Mouse (Mus musculus) forebrain, postnatal 0 days (tissue): ENCODE data around the gene Utp11. TPM values are rescaled to one million over a fixed set of nuclear protein-coding genes. Genes with fewer than 3 reads are reported as not detected.

Source experiments
- ATAC-seq: fragments of 200-750 bp; cut with Nextera tagmentation; 2 replicates; pipeline ENCODE4 v1.8.0; 2017; ENCODE audit warnings: mild to moderate bottlenecking, moderate library complexity
- DNase-seq: peaks from one replicate; pipeline ENCODE4 v3.0.0-alpha.2; 2015
- H3K27ac ChIP-seq: fragments of 300-500 bp; sonication (generic); 2 replicates; pipeline ENCODE4 v1.5.1; 2014; ENCODE audit warnings: low read depth, mild to moderate bottlenecking, antibody characterized with exemption, low read length, moderate library complexity, mixed read lengths
- H3K27me3 ChIP-seq: fragments of 300-500 bp; sonication (generic); 2 replicates; pipeline ENCODE4 v1.6.1; 2014; ENCODE audit warnings: mild to moderate bottlenecking, low read length, mixed read lengths; ENCODE audit not compliant: insufficient read depth
- H3K36me3 ChIP-seq: fragments of 300-500 bp; sonication (generic); 2 replicates; pipeline ENCODE4 v1.6.1; 2014; ENCODE audit warnings: mild to moderate bottlenecking, moderate library complexity; ENCODE audit not compliant: insufficient read depth
- H3K4me1 ChIP-seq: fragments of 300-500 bp; sonication (generic); 2 replicates; pipeline ENCODE4 v1.6.1; 2014; ENCODE audit warnings: antibody characterized with exemption; ENCODE audit not compliant: insufficient read depth
- H3K4me2 ChIP-seq: fragments of 300-500 bp; sonication (generic); 2 replicates; pipeline ENCODE4 v1.6.1; 2014; ENCODE audit warnings: low read depth, mild to moderate bottlenecking, moderate library complexity
- H3K4me3 ChIP-seq: fragments of 300-500 bp; sonication (generic); 2 replicates; pipeline ENCODE4 v1.5.1; 2014; ENCODE audit warnings: low read depth, low read length, mixed read lengths
- H3K9ac ChIP-seq: fragments of 300-500 bp; sonication (generic); 2 replicates; pipeline ENCODE4 v1.6.1; 2014; ENCODE audit warnings: mild to moderate bottlenecking
- H3K9me3 ChIP-seq: fragments of 300-500 bp; sonication (generic); 2 replicates; pipeline ENCODE4 v1.6.1; 2016; ENCODE audit warnings: low read length
- CTCF ChIP-seq: sonication (generic); IDR thresholded peaks from 2 replicates; pipeline ENCODE4 v1.5.1; 2016; ENCODE audit warnings: antibody characterized with exemption, control low read depth, low read depth
- WGBS: fragments of 180-500 bp; shearing (Covaris S2); extraction: QIAGEN DNeasy Blood & Tissue Kit; methylation state at CpG from one replicate; pipeline ENCODE4 v1.1.7; 2014; 5-methylcytosine and 5-hydroxymethylcytosine counted together
- polyA plus RNA-seq: library from polyadenylated mRNA; unstranded; fragments of >200 nt; fragmentation: Nextera tagmentation; extraction: Ambion mirVana; gene quantifications from 2 replicates; pipeline ENCODE4 v1.2.1, GENCODE M21; 2015
- total RNA-seq: library from RNA; depleted of rRNA; stranded (reverse); fragments of >200 nt; gene quantifications from 2 replicates; pipeline ENCODE4 v1.2.3, GENCODE M21; 2014

The Utp11 gene
- total and polyA plus RNA-seq, 2 experiments from 2014 or later = 14.2 to 33.0 TPM

GRCm38 (mm10) chr4:124671583-124671982, 21.8 kb downstream of the Utp11 start:
- H3K9me3 ChIP-seq = no peaks in the 10 kb centered on the region
- no peak overlapping the region for H3K27ac ChIP-seq
- 39% methylated on average over 7 of the region's 7 CpGs for whole genome bisulfite sequencing
- 0 out of 2 replicates have a peak, but pooled peaks cover 5% of the 10 kb centered on the region for H3K27me3 ChIP-seq
- TF ChIP-seq CTCF = no peak
- peaks cover 19% of the 10 kb centered on the region for H3K4me1 ChIP-seq
- DNase-seq (no peak), ATAC-seq (no peak)
- 0 out of 2 replicates have a peak, but pooled peaks cover 5% of the 10 kb centered on the region for H3K36me3 ChIP-seq
- H3K9ac ChIP-seq = no peak overlapping the region
- 0 out of 2 replicates have a peak overlapping the region, but pooled peaks have one; percentile 61 for H3K4me2 ChIP-seq
- H3K4me3 ChIP-seq = no peak overlapping the region

GRCm38 (mm10) chr4:124670232-124670631, 23.2 kb downstream of the Utp11 start:
- H3K27ac ChIP-seq = no peak overlapping the region
- peaks cover 19% of the 10 kb centered on the region for H3K4me1 ChIP-seq
- no peak overlapping the region for H3K9ac ChIP-seq
- DNase-seq (no peak), ATAC-seq (no peak)
- H3K9me3 ChIP-seq = no peaks in the 10 kb centered on the region
- TF ChIP-seq CTCF = no peak
- WGBS = 66% methylated on average over 8 of the region's 8 CpGs
- no peaks in the 10 kb centered on the region for H3K36me3 ChIP-seq
- no peak overlapping the region for H3K4me2 ChIP-seq
- no peak overlapping the region for H3K4me3 ChIP-seq
- H3K27me3 ChIP-seq = 0 out of 2 replicates have a peak, but pooled peaks cover 5% of the 10 kb centered on the region

GRCm38 (mm10) chr4:124668078-124668477, 25.3 kb downstream of the Utp11 start:
- Histone ChIP-seq H3K4me3 (no peak overlapping the region), H3K4me1 (peaks cover 19% of the 10 kb centered on the region), H3K36me3 (no peaks in the 10 kb centered on the region), H3K9me3 (no peaks in the 10 kb centered on the region), H3K27me3 (no peaks in the 10 kb centered on the region), H3K4me2 (no peak overlapping the region), H3K9ac (no peak overlapping the region), H3K27ac (no peak overlapping the region)
- 16% methylated on average over 8 of the region's 8 CpGs for WGBS
- no peak for DNase-seq
- no peak for TF ChIP-seq CTCF
- ATAC-seq = peak; percentile 24; the same call in 1 of the 2 replicates

GRCm38 (mm10) chr4:124667476-124668033, 25.8 kb downstream of the Utp11 start:
- Histone ChIP-seq H3K9me3 (no peaks in the 10 kb centered on the region), H3K27me3 (no peaks in the 10 kb centered on the region), H3K4me3 (no peak overlapping the region), H3K27ac (no peak overlapping the region), H3K4me2 (no peak overlapping the region), H3K4me1 (peaks cover 14% of the 10 kb centered on the region), H3K36me3 (no peaks in the 10 kb centered on the region), H3K9ac (no peak overlapping the region)
- TF ChIP-seq CTCF = no peak
- DNase-seq (no peak), ATAC-seq (no peak)
- 35% methylated on average over 14 of the region's 14 CpGs for WGBS

DNA sequence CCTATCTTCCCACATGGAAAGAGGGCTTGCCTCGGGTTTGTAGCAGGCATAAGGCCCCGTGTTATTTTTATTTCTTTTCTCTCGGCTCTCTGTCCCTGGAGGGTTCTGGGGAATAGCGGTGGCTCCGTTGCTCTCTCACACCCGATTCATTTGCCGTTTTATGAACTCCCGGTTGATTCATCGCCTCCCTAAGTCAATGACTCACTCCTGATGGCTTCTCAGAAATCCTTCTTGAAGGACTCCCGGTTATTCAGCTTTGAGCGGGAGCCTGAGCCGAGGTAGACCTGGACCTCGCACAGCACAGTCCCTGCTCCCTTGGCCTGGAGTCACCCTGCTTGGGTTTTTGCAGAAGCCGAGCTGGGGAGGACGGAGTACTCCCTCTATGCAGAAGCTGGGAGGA, 28.8 kb downstream of the Utp11 start:
- Histone ChIP-seq H3K9me3 (no peaks in the 10 kb centered on the region), H3K9ac (no peak overlapping the region), H3K4me2 (peak overlapping the region; percentile 34), H3K36me3 (no peaks in the 10 kb centered on the region), H3K27ac (peak overlapping the region; percentile 57; the same call in 1 of the 2 replicates), H3K4me3 (no peak overlapping the region), H3K4me1 (peaks cover 4% of the 10 kb centered on the region), H3K27me3 (peaks cover 4% of the 10 kb centered on the region)
- DNase-seq (peak; percentile 35), ATAC-seq (peak; percentile 34)
- 44% methylated on average over 15 of the region's 15 CpGs for WGBS
- no peak for TF ChIP-seq CTCF

GRCm38 (mm10) chr4:124664185-124664584, 29.2 kb downstream of the Utp11 start:
- peak; percentile 39 for ATAC-seq
- Histone ChIP-seq H3K4me2 (peak overlapping the region; percentile 34), H3K27ac (peak overlapping the region; percentile 57; the same call in 1 of the 2 replicates), H3K9me3 (no peaks in the 10 kb centered on the region), H3K36me3 (no peaks in the 10 kb centered on the region), H3K4me1 (peaks cover 4% of the 10 kb centered on the region), H3K4me3 (no peak overlapping the region), H3K9ac (no peak overlapping the region), H3K27me3 (peaks cover 4% of the 10 kb centered on the region)
- no peak for TF ChIP-seq CTCF
- 22% methylated on average over 9 of the region's 9 CpGs for WGBS
- DNase-seq = peak; percentile 42

DNA sequence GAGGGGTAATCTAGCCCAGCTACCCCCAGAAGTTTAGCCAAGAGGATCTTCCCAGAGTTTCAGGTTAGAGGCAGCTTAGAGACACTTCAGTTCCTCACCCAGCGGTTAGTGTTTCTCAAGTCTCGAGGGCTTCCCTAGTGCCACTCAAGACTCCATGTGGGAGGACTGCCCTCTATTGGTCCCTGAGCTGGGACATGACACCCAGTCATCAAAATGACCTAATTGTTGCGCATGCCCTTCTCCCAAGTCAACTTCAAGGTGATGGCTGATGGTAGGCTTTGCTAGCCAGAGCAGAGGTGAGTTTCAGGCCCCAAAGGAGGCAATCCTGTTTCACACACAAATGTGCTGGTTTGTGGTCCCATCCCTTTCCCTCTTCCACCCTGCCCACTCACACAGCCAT, 30.4 kb downstream of the Utp11 start:
- Histone ChIP-seq H3K36me3 (no peaks in the 10 kb centered on the region), H3K9me3 (no peaks in the 10 kb centered on the region), H3K9ac (no peak overlapping the region), H3K4me1 (peaks cover 4% of the 10 kb centered on the region), H3K4me2 (no peak overlapping the region; the same call in 1 of the 2 replicates), H3K4me3 (no peak overlapping the region), H3K27ac (no peak overlapping the region), H3K27me3 (peaks cover 4% of the 10 kb centered on the region)
- 61% methylated on average over 3 of the region's 3 CpGs for WGBS
- TF ChIP-seq CTCF = peak; percentile 56
- no peak for ATAC-seq
- DNase-seq = peak; percentile 50
